Mouse (Mus musculus) midbrain, embryonic 13.5 days (tissue): ENCODE data around the gene Cdh4. TPM values are rescaled to one million over a fixed set of nuclear protein-coding genes. Genes with fewer than 3 reads are reported as not detected.

Experiments
- ATAC-seq: fragments of 200-750 bp; cut with Nextera tagmentation; 2 replicates; pipeline ENCODE4 v1.8.0; 2017; ENCODE audit warnings: mild to moderate bottlenecking, moderate TSS enrichment, moderate library complexity
- H3K27ac ChIP-seq: fragments of 300-500 bp; sonication (generic); 2 replicates; pipeline ENCODE4 v1.5.1; 2015; ENCODE audit warnings: inconsistent platforms, mild to moderate bottlenecking, moderate library complexity
- H3K27me3 ChIP-seq: fragments of 300-500 bp; sonication (generic); 2 replicates; pipeline ENCODE4 v1.6.1; 2015; ENCODE audit warnings: mild to moderate bottlenecking, inconsistent platforms
- H3K36me3 ChIP-seq: fragments of 300-500 bp; sonication (generic); 2 replicates; pipeline ENCODE4 v1.6.1; 2015; ENCODE audit warnings: mild to moderate bottlenecking, inconsistent platforms
- H3K4me1 ChIP-seq: fragments of 300-500 bp; sonication (generic); replicated peaks from 2 replicates; pipeline ENCODE4 v1.6.1; 2015; ENCODE audit warnings: inconsistent platforms
- H3K4me2 ChIP-seq: fragments of 300-500 bp; sonication (generic); replicated peaks from 2 replicates; pipeline ENCODE4 v1.6.1; 2015; ENCODE audit warnings: moderate library complexity, mild to moderate bottlenecking, inconsistent platforms
- H3K4me3 ChIP-seq: fragments of 300-500 bp; sonication (generic); replicated peaks from 2 replicates; pipeline ENCODE4 v1.5.1; 2015; ENCODE audit warnings: mild to moderate bottlenecking, inconsistent platforms
- H3K9ac ChIP-seq: fragments of 300-500 bp; sonication (generic); replicated peaks from 2 replicates; pipeline ENCODE4 v1.6.1; 2015; ENCODE audit warnings: mild to moderate bottlenecking, inconsistent platforms
- H3K9me3 ChIP-seq: fragments of 300-500 bp; sonication (generic); 2 replicates; pipeline ENCODE4 v1.6.1; 2016; ENCODE audit warnings: mild to moderate bottlenecking, inconsistent platforms
- WGBS: fragments of 180-500 bp; shearing (Covaris S2); methylation state at CpG from one replicate; pipeline ENCODE4 v1.1.7; 2015; 5-methylcytosine and 5-hydroxymethylcytosine counted together
- polyA plus RNA-seq: library from polyadenylated mRNA; unstranded; fragments of >200 nt; fragmentation: Nextera tagmentation; extraction: Ambion mirVana; gene quantifications from 2 replicates; pipeline ENCODE4 v1.2.1, GENCODE M21; 2015

Gene Cdh4
- polyA plus RNA-seq, 1 experiment from 2014 or later: 37.1 TPM

GRCm38 (mm10) chr2:179441086-179441485 is 1.1 kb upstream of the Cdh4 start:
- 79% methylated on average over 3 of the region's 3 CpGs for WGBS
- no peak for ATAC-seq
- peaks cover 40% of the 10 kb centered on the region for H3K27me3 ChIP-seq
- H3K27ac ChIP-seq: no peak overlapping the region
- H3K9ac ChIP-seq: no peak overlapping the region
- H3K4me2 ChIP-seq: 0 out of 2 replicates have a peak overlapping the region, but pooled peaks have one; percentile 91
- H3K4me3 ChIP-seq: no peak overlapping the region
- H3K4me1 ChIP-seq: peaks cover 36% of the 10 kb centered on the region
- H3K9me3 ChIP-seq: no peaks in the 10 kb centered on the region
- H3K36me3 ChIP-seq: no peaks in the 10 kb centered on the region

GRCm38 (mm10) chr2:179441717-179442116 is 514 bp upstream of the Cdh4 start:
- WGBS: 4% methylated on average over 8 of the region's 8 CpGs
- Histone ChIP-seq H3K4me2 (peak overlapping the region; percentile 91), H3K27me3 (peaks cover 40% of the 10 kb centered on the region), H3K9ac (peak overlapping the region; percentile 83; the same call in 1 of the 2 replicates), H3K9me3 (no peaks in the 10 kb centered on the region), H3K4me3 (peak overlapping the region; percentile 81), H3K36me3 (no peaks in the 10 kb centered on the region), H3K4me1 (peaks cover 36% of the 10 kb centered on the region), H3K27ac (peak overlapping the region; percentile 88; the same call in 1 of the 2 replicates)
- peak; percentile 55 for ATAC-seq

GRCm38 (mm10) chr2:179442541-179443225 is 452 bp downstream of the Cdh4 start:
- H3K9me3 ChIP-seq: no peaks in the 10 kb centered on the region
- ATAC-seq: peak; percentile 78
- H3K4me1 ChIP-seq: peaks cover 36% of the 10 kb centered on the region
- H3K27ac ChIP-seq: peak overlapping the region; percentile 88
- WGBS: under 1% methylated on average over 69 of the region's 95 CpGs
- peak overlapping the region; percentile 83 for H3K9ac ChIP-seq
- no peaks in the 10 kb centered on the region for H3K36me3 ChIP-seq
- peak overlapping the region; percentile 81 for H3K4me3 ChIP-seq
- peaks cover 40% of the 10 kb centered on the region for H3K27me3 ChIP-seq
- peak overlapping the region; percentile 91 for H3K4me2 ChIP-seq

- Histone ChIP-seq H3K36me3 (no peaks in the 10 kb centered on the region), H3K4me2 (peak overlapping the region; percentile 91), H3K4me3 (peak overlapping the region; percentile 81), H3K9me3 (no peaks in the 10 kb centered on the region), H3K27ac (peak overlapping the region; percentile 88), H3K27me3 (peaks cover 37% of the 10 kb centered on the region), H3K9ac (peak overlapping the region; percentile 83), H3K4me1 (peaks cover 36% of the 10 kb centered on the region)
- WGBS: under 1% methylated on average over 51 of the region's 51 CpGs
- ATAC-seq: peak; percentile 25; the same call in 1 of the 2 replicates
Measured at GRCm38 (mm10) chr2:179443226-179443815, 1.1 kb downstream of the Cdh4 start.

- Histone ChIP-seq H3K4me3 (peak overlapping the region; percentile 81), H3K4me1 (peaks cover 36% of the 10 kb centered on the region), H3K27me3 (peaks cover 31% of the 10 kb centered on the region), H3K9ac (peak overlapping the region; percentile 57), H3K27ac (peak overlapping the region; percentile 88; the same call in 1 of the 2 replicates), H3K36me3 (peaks cover 2% of the 10 kb centered on the region; the same call in 1 of the 2 replicates), H3K9me3 (peaks cover under 1% of the 10 kb centered on the region), H3K4me2 (peak overlapping the region; percentile 91)
- no peak for ATAC-seq
- WGBS: 19% methylated on average over 6 of the region's 11 CpGs
Measured at GRCm38 (mm10) chr2:179443959-179444358, 1.7 kb downstream of the Cdh4 start.

GRCm38 (mm10) chr2:179448256-179448655 is 6.0 kb downstream of the Cdh4 start:
- Histone ChIP-seq H3K4me3 (no peak overlapping the region), H3K36me3 (peaks cover 8% of the 10 kb centered on the region; the same call in 1 of the 2 replicates), H3K4me1 (peaks cover 19% of the 10 kb centered on the region), H3K27ac (no peak overlapping the region), H3K27me3 (peaks cover 15% of the 10 kb centered on the region), H3K9ac (no peak overlapping the region), H3K9me3 (peaks cover 6% of the 10 kb centered on the region), H3K4me2 (no peak overlapping the region)
- WGBS: 96% methylated on average over 4 of the region's 4 CpGs
- ATAC-seq: no peak

- H3K4me2 ChIP-seq: no peak overlapping the region
- peaks cover 12% of the 10 kb centered on the region for H3K4me1 ChIP-seq
- no peak for ATAC-seq
- H3K36me3 ChIP-seq: peaks cover 8% of the 10 kb centered on the region; the same call in 1 of the 2 replicates
- no peak overlapping the region for H3K4me3 ChIP-seq
- H3K27ac ChIP-seq: no peak overlapping the region
- peaks cover 6% of the 10 kb centered on the region for H3K9me3 ChIP-seq
- whole genome bisulfite sequencing: 92% methylated on average over 1 of the region's 1 CpGs
- peaks cover 14% of the 10 kb centered on the region for H3K27me3 ChIP-seq
- no peak overlapping the region for H3K9ac ChIP-seq
Measured at GRCm38 (mm10) chr2:179449018-179449417, 6.8 kb downstream of the Cdh4 start.

- Histone ChIP-seq H3K36me3 (peaks cover 44% of the 10 kb centered on the region), H3K9me3 (peaks cover 44% of the 10 kb centered on the region), H3K27ac (no peak overlapping the region), H3K4me2 (no peak overlapping the region), H3K9ac (no peak overlapping the region), H3K27me3 (no peaks in the 10 kb centered on the region), H3K4me3 (no peak overlapping the region), H3K4me1 (no peaks in the 10 kb centered on the region)
- no peak for ATAC-seq
- WGBS: 83% methylated on average over 4 of the region's 4 CpGs
Measured at GRCm38 (mm10) chr2:179459196-179459595, 17.0 kb downstream of the Cdh4 start.

- Histone ChIP-seq H3K9ac (no peak overlapping the region), H3K36me3 (peaks cover 45% of the 10 kb centered on the region), H3K27ac (no peak overlapping the region), H3K27me3 (no peaks in the 10 kb centered on the region), H3K4me2 (no peak overlapping the region), H3K9me3 (peaks cover 44% of the 10 kb centered on the region), H3K4me3 (no peak overlapping the region), H3K4me1 (no peaks in the 10 kb centered on the region)
- ATAC-seq: no peak
- WGBS: 90% methylated on average over 2 of the region's 2 CpGs
Measured at GRCm38 (mm10) chr2:179459606-179460005, 17.4 kb downstream of the Cdh4 start.

- Histone ChIP-seq H3K4me2 (no peak overlapping the region), H3K9me3 (peaks cover 54% of the 10 kb centered on the region), H3K4me1 (peaks cover 10% of the 10 kb centered on the region; the same call in 1 of the 2 replicates), H3K9ac (no peak overlapping the region), H3K27ac (no peak overlapping the region), H3K27me3 (no peaks in the 10 kb centered on the region), H3K36me3 (peaks cover 43% of the 10 kb centered on the region), H3K4me3 (no peak overlapping the region)
- ATAC-seq: no peak
- WGBS: 90% methylated on average over 4 of the region's 4 CpGs
Measured at GRCm38 (mm10) chr2:179463514-179463913, 21.3 kb downstream of the Cdh4 start.

- H3K4me1 ChIP-seq: peaks cover 22% of the 10 kb centered on the region; the same call in 1 of the 2 replicates
Measured at GRCm38 (mm10) chr2:179467839-179468445, 25.7 kb downstream of the Cdh4 start.

GRCm38 (mm10) chr2:179476622-179477021 is 34.4 kb downstream of the Cdh4 start:
- Histone ChIP-seq H3K9ac (no peak overlapping the region), H3K36me3 (no peaks in the 10 kb centered on the region), H3K4me3 (no peak overlapping the region), H3K4me2 (no peak overlapping the region), H3K9me3 (no peaks in the 10 kb centered on the region), H3K27me3 (no peaks in the 10 kb centered on the region), H3K4me1 (peaks cover 26% of the 10 kb centered on the region), H3K27ac (no peak overlapping the region)
- WGBS: 81% methylated on average over 6 of the region's 6 CpGs
- ATAC-seq: no peak

More at GRCm38 (mm10) chr2:179467839-179468445, 25.7 kb downstream of the Cdh4 start:
- Histone ChIP-seq H3K36me3 (peaks cover 19% of the 10 kb centered on the region), H3K27ac (no peak overlapping the region), H3K4me3 (no peak overlapping the region), H3K9me3 (peaks cover 25% of the 10 kb centered on the region; the same call in 1 of the 2 replicates), H3K9ac (no peak overlapping the region), H3K27me3 (no peaks in the 10 kb centered on the region), H3K4me2 (no peak overlapping the region)
- 85% methylated on average over 8 of the region's 8 CpGs for WGBS
- ATAC-seq: peak; percentile 55; the same call in 1 of the 2 replicates
